Mouse (Mus musculus) inflammation-experienced regulatory T-cells, adult 6 months (primary cell): Measurements from ENCODE around the gene Vmn1r5. TPM values are rescaled to one million over a fixed set of nuclear protein-coding genes. Genes with fewer than 3 reads are reported as not detected.
"Not testable (repeated sequence)": the region's sequence is repeated elsewhere in the genome, so short reads cannot be mapped to it uniquely, and the experiment has no call there.

ENCODE experiments used
- ATAC-seq: one replicate; pipeline ENCODE4 v1.8.0; 2017
- polyA plus RNA-seq, 3 experiments: library from polyadenylated mRNA; unstranded; fragments of 100-300 nt; shearing (Covaris generic); gene quantifications; one replicate each; pipeline ENCODE4 v1.2.1; 2017

Vmn1r5 gene
- polyA plus RNA-seq, result not detected

- ATAC-seq, result no peak
These were observed at the start of gene Vmn1r5 for GRCm38 (mm10) chr6:56969973-56970372. Gene Vmn1r5, plus strand, starts transcription at chr6:56970273.

DNA sequence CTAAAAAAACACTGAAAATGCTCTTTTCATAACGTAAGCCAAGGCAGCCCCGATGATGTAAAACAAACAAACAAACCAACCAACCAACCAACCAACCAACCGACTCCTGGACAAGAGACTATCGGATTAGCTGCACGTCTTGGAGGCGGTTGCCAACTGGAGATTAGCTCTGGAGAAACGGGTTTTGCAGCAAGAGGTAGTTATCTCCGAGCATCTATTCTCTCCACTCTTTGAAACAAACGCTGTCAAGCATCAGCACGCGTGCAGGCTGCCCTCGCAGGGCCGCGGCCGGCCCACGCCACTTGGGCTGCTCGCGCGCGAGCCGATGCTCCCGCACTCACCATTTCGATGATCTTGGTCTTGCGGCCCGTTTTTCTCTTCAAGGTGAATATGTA is 46.7 kb upstream of the Vmn1r5 start:
- ATAC-seq, result peak; percentile 5

GRCm38 (mm10) chr6:56923726-56924707 is 46.1 kb upstream of the Vmn1r5 start, which contains the start of the genes Nt5c3 and Vmn1r4:
Gene Nt5c3, minus strand, starts transcription at chr6:56923932.
Gene Vmn1r4, plus strand, starts transcription at chr6:56924015.
- ATAC-seq, result peak; percentile 91

GRCm38 (mm10) chr6:56931648-56932415 is 38.2 kb upstream of the Vmn1r5 start:
- ATAC-seq, result no peak

- peak; percentile 50 for ATAC-seq
These were observed 37.6 kb upstream of the Vmn1r5 start for GRCm38 (mm10) chr6:56932464-56932863.

DNA sequence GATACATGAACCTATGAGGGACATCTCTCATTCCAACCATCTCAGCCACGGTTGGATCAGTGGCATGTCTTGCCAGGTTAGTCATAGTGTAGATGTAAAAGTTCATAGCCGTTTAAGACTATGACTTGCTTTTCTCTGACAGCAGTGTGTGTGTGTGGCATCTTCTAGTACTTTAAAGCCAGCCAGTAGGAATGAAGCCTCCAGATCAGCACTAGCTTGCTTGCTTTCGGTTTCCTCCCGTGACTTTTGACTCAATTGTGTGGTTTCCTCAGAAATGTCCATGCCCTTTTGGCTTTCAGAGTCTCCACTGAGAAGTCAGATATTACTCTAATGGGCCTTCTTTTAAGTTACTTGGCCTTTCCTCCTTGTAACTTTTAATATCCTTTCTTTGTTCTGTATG is 35.7 kb upstream of the Vmn1r5 start:
- no peak for ATAC-seq

GRCm38 (mm10) chr6:56956436-56956835 is 13.6 kb upstream of the Vmn1r5 start:
- ATAC-seq, result no peak

- ATAC-seq, result no peak
These were observed 26.9 kb downstream of the Vmn1r5 start, which contains the start of gene Vmn1r6 for GRCm38 (mm10) chr6:56996943-56997342. Gene Vmn1r6, plus strand, starts transcription at chr6:56997243.

GRCm38 (mm10) chr6:57025224-57025623 is 55.2 kb downstream of the Vmn1r5 start, which contains the start of gene Vmn1r7:
Gene Vmn1r7, minus strand, starts transcription at chr6:57025324.
- ATAC-seq, result not testable (repeated sequence)

DNA sequence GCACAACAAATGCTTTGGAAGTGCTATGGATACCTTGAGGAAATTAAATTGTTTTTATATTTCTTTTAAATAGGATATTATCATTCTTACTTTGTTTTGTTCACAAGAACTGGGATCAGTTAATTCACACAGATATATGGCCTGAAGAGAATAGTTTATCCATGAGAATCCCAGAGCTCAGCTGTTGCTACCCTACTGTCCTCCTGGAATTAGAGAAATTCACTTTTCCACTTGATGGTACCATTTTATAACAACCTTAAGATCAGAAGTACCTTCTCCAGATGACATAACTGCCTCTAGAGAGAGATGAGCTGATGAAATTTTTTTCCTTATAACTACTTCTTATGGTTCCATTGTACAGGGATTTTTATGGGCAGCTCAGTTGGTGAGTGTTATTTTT is 61.9 kb downstream of the Vmn1r5 start, which contains the start of gene Vmn1r8:
Gene Vmn1r8 (plus strand): TSS at position 301 of the 400 bp plus-strand sequence.
- no peak for ATAC-seq

DNA sequence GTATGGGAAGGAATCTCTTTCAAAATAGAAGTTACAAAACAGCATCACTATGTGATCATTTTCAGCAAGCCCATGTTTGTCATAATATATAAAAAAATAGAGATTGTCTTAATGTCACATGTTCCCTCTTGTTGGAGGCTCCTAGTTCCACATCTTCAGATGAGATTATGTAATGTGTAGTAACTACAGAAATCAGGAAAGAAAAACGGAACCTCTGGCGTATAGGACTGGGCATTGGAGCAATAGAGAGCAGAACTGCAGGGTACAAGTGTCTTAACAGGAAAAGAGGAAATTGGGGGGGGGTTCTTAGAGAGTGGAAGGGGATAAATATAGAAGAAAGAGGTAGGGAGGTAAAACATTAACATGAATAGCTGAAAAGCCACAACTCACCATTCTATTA is 64.6 kb downstream of the Vmn1r5 start:
- ATAC-seq, result no peak

Other genes starting within 250 kb of the Vmn1r5 start
- 10 to 100 TPM; 15.7 to 24.7 (median 22.9) TPM for gene Kbtbd2, start 172.5 kb upstream of the Vmn1r5 start, polyA plus RNA-seq
- gene Fkbp9, start 138.2 kb upstream of the Vmn1r5 start, polyA plus RNA-seq, result not detected
- 10 to 100 TPM; 55.7 to 77.7 (median 57.7) TPM for gene Nt5c3, start 46.3 kb upstream of the Vmn1r5 start, polyA plus RNA-seq
- not detected for gene Vmn1r4, start 46.3 kb upstream of the Vmn1r5 start, polyA plus RNA-seq
- gene Vmn1r6, start 27.0 kb downstream of the Vmn1r5 start, polyA plus RNA-seq, result not detected
- not detected for gene Vmn1r7, start 55.1 kb downstream of the Vmn1r5 start, polyA plus RNA-seq
- gene Vmn1r8, start 62.0 kb downstream of the Vmn1r5 start, polyA plus RNA-seq, result not detected
- gene Vmn1r9, start 96.5 kb downstream of the Vmn1r5 start, polyA plus RNA-seq, result not detected
- not detected for gene Vmn1r10, start 139.2 kb downstream of the Vmn1r5 start, polyA plus RNA-seq
- gene Vmn1r11, start 163.2 kb downstream of the Vmn1r5 start, polyA plus RNA-seq, result not detected
- not detected for gene Vmn1r12, start 186.6 kb downstream of the Vmn1r5 start, polyA plus RNA-seq
- gene Vmn1r13, start 233.0 kb downstream of the Vmn1r5 start, polyA plus RNA-seq, result 1 to 10 TPM in 1 of 3 experiments, under 1 TPM in 1, not detected in 1; 0.55 to 1.5 TPM